Mouse (Mus musculus) forelimb bud, embryonic 11.5 days (tissue): ENCODE measurements around the gene Gtpbp4.
"Not testable (repeated sequence)": the region's sequence is repeated elsewhere in the genome, so short reads cannot be mapped to it uniquely, and the experiment has no call there.

Experiments used
- DNase-seq: peaks from one replicate; pipeline ENCODE4 v3.0.0-alpha.2; 2012; ENCODE audit warnings: low read depth, low spot score

Gtpbp4 gene

GRCm38 (mm10) chr13:8995990-8996786, at the start of gene Gtpbp4:
Gene Gtpbp4 (minus strand): TSS chr13:8996083.
- peak; percentile 95 for DNase-seq

- DNase-seq = no peak
These were observed 48.8 kb upstream of the Gtpbp4 start for GRCm38 (mm10) chr13:9044731-9045130.

- DNase-seq = no peak
These were observed 47.6 kb upstream of the Gtpbp4 start for GRCm38 (mm10) chr13:9043289-9044049.

GRCm38 (mm10) chr13:9040626-9041025, 44.7 kb upstream of the Gtpbp4 start:
- DNase-seq = no peak

GRCm38 (mm10) chr13:9031996-9032661, 36.2 kb upstream of the Gtpbp4 start:
- no peak for DNase-seq

- DNase-seq = no peak
These were observed 34.5 kb upstream of the Gtpbp4 start for GRCm38 (mm10) chr13:9030364-9030763.

- DNase-seq = no peak
These were observed 31.4 kb upstream of the Gtpbp4 start for GRCm38 (mm10) chr13:9027251-9027650.

GRCm38 (mm10) chr13:9022623-9023022, 26.7 kb upstream of the Gtpbp4 start:
- no peak for DNase-seq

- no peak for DNase-seq
These were observed 25.7 kb upstream of the Gtpbp4 start for GRCm38 (mm10) chr13:9021556-9021955.

- no peak for DNase-seq
These were observed 23.8 kb upstream of the Gtpbp4 start for GRCm38 (mm10) chr13:9019713-9020112.

- no peak for DNase-seq
These were observed 23.2 kb upstream of the Gtpbp4 start for GRCm38 (mm10) chr13:9018974-9019587.

GRCm38 (mm10) chr13:9017190-9017589, 21.3 kb upstream of the Gtpbp4 start:
- peak; percentile 13 for DNase-seq

- no peak for DNase-seq
These were observed 18.5 kb upstream of the Gtpbp4 start for GRCm38 (mm10) chr13:9014431-9014830.

- no peak for DNase-seq
These were observed 17.6 kb upstream of the Gtpbp4 start for GRCm38 (mm10) chr13:9013483-9013882.

GRCm38 (mm10) chr13:9011596-9012350, 15.9 kb upstream of the Gtpbp4 start:
- peak; percentile 100 for DNase-seq

- DNase-seq = no peak
These were observed 7.4 kb upstream of the Gtpbp4 start for GRCm38 (mm10) chr13:9003306-9003705.

GRCm38 (mm10) chr13:8999464-8999863, 3.6 kb upstream of the Gtpbp4 start:
- no peak for DNase-seq

- not testable (repeated sequence) for DNase-seq
These were observed 1.3 kb upstream of the Gtpbp4 start for GRCm38 (mm10) chr13:8997221-8997620.

GRCm38 (mm10) chr13:8995159-8995989, 509 bp downstream of the Gtpbp4 start:
- DNase-seq = peak; percentile 58

- no peak for DNase-seq
These were observed 3.7 kb downstream of the Gtpbp4 start for GRCm38 (mm10) chr13:8992231-8992630.
